Mouse (Mus musculus) limb, embryonic 12.5 days (tissue): ENCODE measurements around the gene Rbpj. TPM values are rescaled to one million over a fixed set of nuclear protein-coding genes. Genes with fewer than 3 reads are reported as not detected.

Source experiments
- ATAC-seq: fragments of 200-750 bp; cut with Nextera tagmentation; 2 replicates; pipeline ENCODE4 v1.8.0; 2017; ENCODE audit warnings: low read depth, moderate TSS enrichment; ENCODE audit not compliant: insufficient number of reproducible peaks, insufficient read depth, low FRiP score, low TSS enrichment
- H3K27ac ChIP-seq: fragments of 300-500 bp; sonication (generic); 2 replicates; pipeline ENCODE4 v1.5.1; 2016; ENCODE audit warnings: mild to moderate bottlenecking, moderate library complexity
- H3K27me3 ChIP-seq: fragments of 300-500 bp; sonication (generic); 2 replicates; pipeline ENCODE4 v1.6.1; 2016; ENCODE audit warnings: mild to moderate bottlenecking, moderate library complexity
- H3K36me3 ChIP-seq: fragments of 300-500 bp; sonication (generic); 2 replicates; pipeline ENCODE4 v1.6.1; 2016; ENCODE audit warnings: mild to moderate bottlenecking, moderate library complexity
- H3K4me1 ChIP-seq: fragments of 300-500 bp; sonication (generic); replicated peaks from 2 replicates; pipeline ENCODE4 v1.6.1; 2016
- H3K4me2 ChIP-seq: fragments of 300-500 bp; sonication (generic); 2 replicates; pipeline ENCODE4 v1.6.1; 2016; ENCODE audit warnings: mild to moderate bottlenecking, moderate library complexity
- H3K4me3 ChIP-seq: fragments of 300-500 bp; sonication (generic); replicated peaks from 2 replicates; pipeline ENCODE4 v1.5.1; 2016; ENCODE audit warnings: mild to moderate bottlenecking
- H3K9ac ChIP-seq: fragments of 300-500 bp; sonication (generic); replicated peaks from 2 replicates; pipeline ENCODE4 v1.6.1; 2016; ENCODE audit warnings: mild to moderate bottlenecking, moderate library complexity
- H3K9me3 ChIP-seq: fragments of 300-500 bp; sonication (generic); 2 replicates; pipeline ENCODE4 v1.6.1; 2016; ENCODE audit warnings: mild to moderate bottlenecking, moderate library complexity
- WGBS: fragments of 180-500 bp; shearing (Covaris S2); methylation state at CpG from one replicate; pipeline ENCODE4 v1.1.7; 2016; 5-methylcytosine and 5-hydroxymethylcytosine counted together
- polyA plus RNA-seq: library from polyadenylated mRNA; unstranded; fragments of >200 nt; fragmentation: Nextera tagmentation; extraction: Ambion mirVana; gene quantifications from 2 replicates; pipeline ENCODE4 v1.2.1, GENCODE M21; 2016

The Rbpj gene
- polyA plus RNA-seq, 1 experiment from 2014 or later: 51.3 TPM

DNA sequence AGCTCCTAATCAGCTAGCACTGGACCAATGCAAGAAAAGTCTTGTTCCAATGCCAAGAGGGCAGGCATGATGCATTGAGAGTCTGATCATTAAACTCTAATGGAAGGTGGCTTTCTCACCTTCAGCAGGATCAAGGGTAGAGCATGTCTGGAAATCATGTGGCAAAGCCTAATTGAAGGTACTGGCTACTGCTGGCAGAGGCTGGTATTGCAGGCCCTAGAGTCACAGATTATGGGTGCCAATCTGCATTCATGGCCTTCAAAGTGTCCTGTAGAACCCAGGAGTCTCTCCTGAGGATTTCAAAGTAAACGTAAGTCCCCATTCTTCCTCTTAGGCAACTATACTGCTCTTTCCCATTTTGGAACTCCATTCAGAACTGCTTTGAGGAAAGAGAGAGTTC lies 226.7 kb downstream of the Rbpj start:
- WGBS: 90% methylated on average over 1 of the region's 1 CpGs
- H3K27ac ChIP-seq: no peak overlapping the region
- no peak for ATAC-seq

DNA sequence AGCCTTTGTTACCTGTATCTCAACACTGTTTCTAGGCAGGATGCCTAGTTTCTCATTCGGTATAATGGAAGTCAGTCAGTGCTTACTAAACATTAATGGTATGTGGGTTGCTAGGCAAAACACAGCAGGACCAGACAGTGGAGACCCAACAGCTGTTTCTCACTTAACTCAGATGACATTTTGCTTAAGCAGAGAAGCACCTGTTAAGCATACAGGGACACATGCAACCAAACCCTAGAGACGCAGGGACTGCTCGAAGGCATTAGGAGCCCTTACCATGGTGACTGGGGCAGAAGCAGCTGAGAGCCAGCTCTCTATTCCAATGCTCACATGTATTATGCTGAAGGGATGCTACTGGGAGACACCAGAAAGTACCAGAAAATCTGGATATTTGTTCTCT lies 230.7 kb downstream of the Rbpj start:
- H3K4me2 ChIP-seq: no peak overlapping the region
- no peak for ATAC-seq
- no peak overlapping the region for H3K4me3 ChIP-seq
- no peaks in the 10 kb centered on the region for H3K4me1 ChIP-seq
- WGBS: 69% methylated on average over 3 of the region's 3 CpGs
- H3K36me3 ChIP-seq: no peaks in the 10 kb centered on the region
- no peak overlapping the region for H3K9ac ChIP-seq
- H3K27me3 ChIP-seq: no peaks in the 10 kb centered on the region
- no peaks in the 10 kb centered on the region for H3K9me3 ChIP-seq
- H3K27ac ChIP-seq: no peak overlapping the region

More for the DNA sequence above, 226.7 kb downstream of the Rbpj start:
- H3K9ac ChIP-seq: no peak overlapping the region
- H3K4me3 ChIP-seq: no peak overlapping the region
- H3K36me3 ChIP-seq: no peaks in the 10 kb centered on the region
- no peaks in the 10 kb centered on the region; the same call in 1 of the 2 replicates for H3K27me3 ChIP-seq
- H3K4me2 ChIP-seq: no peak overlapping the region
- no peaks in the 10 kb centered on the region for H3K9me3 ChIP-seq
- H3K4me1 ChIP-seq: no peaks in the 10 kb centered on the region

DNA sequence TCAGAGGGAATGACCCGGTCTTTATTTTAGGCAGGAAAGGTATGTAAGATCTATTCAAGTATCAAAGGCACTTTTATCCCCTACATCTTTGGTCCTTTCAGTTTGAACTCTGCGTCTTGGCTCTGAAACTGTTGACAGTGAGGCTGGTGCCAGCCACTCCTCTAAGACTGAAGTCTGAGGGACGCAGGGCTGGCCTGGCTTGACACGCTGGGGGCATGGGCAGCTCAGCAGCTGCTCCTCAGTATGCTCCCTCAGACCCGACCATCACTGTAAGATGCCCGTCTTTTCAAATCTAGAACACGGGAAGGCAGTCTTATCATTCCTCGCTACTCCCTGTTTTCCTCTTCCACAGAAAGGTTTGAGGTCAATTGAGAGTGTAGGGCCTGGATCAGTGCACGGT lies 231.8 kb downstream of the Rbpj start:
- no peaks in the 10 kb centered on the region for H3K4me1 ChIP-seq
- 75% methylated on average over 9 of the region's 9 CpGs for WGBS
- H3K4me3 ChIP-seq: no peak overlapping the region
- H3K9ac ChIP-seq: no peak overlapping the region
- no peak for ATAC-seq
- no peaks in the 10 kb centered on the region for H3K9me3 ChIP-seq
- H3K27me3 ChIP-seq: no peaks in the 10 kb centered on the region
- no peaks in the 10 kb centered on the region for H3K36me3 ChIP-seq
- H3K4me2 ChIP-seq: no peak overlapping the region
- H3K27ac ChIP-seq: no peak overlapping the region

- Histone ChIP-seq H3K27me3 (no peaks in the 10 kb centered on the region), H3K36me3 (no peaks in the 10 kb centered on the region), H3K9ac (no peak overlapping the region), H3K9me3 (no peaks in the 10 kb centered on the region), H3K27ac (no peak overlapping the region), H3K4me2 (no peak overlapping the region), H3K4me1 (peaks cover 9% of the 10 kb centered on the region), H3K4me3 (no peak overlapping the region)
- 87% methylated on average over 14 of the region's 14 CpGs for WGBS
- no peak for ATAC-seq
Observed at GRCm38 (mm10) chr5:53702686-53703085, 236.7 kb downstream of the Rbpj start.

Other genes with a start within 250 kb of the Rbpj start
- gene Smim20, start 199.1 kb upstream of the Rbpj start, polyA plus RNA-seq: 65.6 and 66.0 TPM in 2 replicates
- not detected in 2 replicates for gene Cckar, start 241.6 kb downstream of the Rbpj start, polyA plus RNA-seq